Mouse (Mus musculus) NIH3T3 (cell line): ENCODE measurements at regions not wholly inside any gene's neighbourhood (a gene's known extent, or its start where the extent isn't known, plus 50 kb on each side); places are given as distances from the start of the nearest gene placed in this dataset.

Source experiments
- DNase-seq: peaks from one replicate; pipeline ENCODE4 v3.0.0-alpha.2; 2012; ENCODE audit warnings: low read depth

GRCm38 (mm10) chr8:115626396-115627136 lies 81.0 kb downstream of the Maf start:
- peak; percentile 1 for DNase-seq

- no peak for DNase-seq
Observed at GRCm38 (mm10) chr8:115625072-115625471, 82.5 kb downstream of the Maf start.

GRCm38 (mm10) chr8:115618049-115618760 lies 89.4 kb downstream of the Maf start:
- DNase-seq, result no peak

GRCm38 (mm10) chr8:115616871-115617605 lies 90.6 kb downstream of the Maf start:
- no peak for DNase-seq

GRCm38 (mm10) chr8:115613946-115614584 lies 93.5 kb downstream of the Maf start:
- no peak for DNase-seq

- no peak for DNase-seq
Observed at GRCm38 (mm10) chr8:115612119-115612518, 95.5 kb downstream of the Maf start.

- DNase-seq, result no peak
Observed at GRCm38 (mm10) chr8:115599771-115600170, 107.8 kb downstream of the Maf start.

GRCm38 (mm10) chr8:115597226-115597953 lies 110.2 kb downstream of the Maf start:
- DNase-seq, result no peak

GRCm38 (mm10) chr8:115589721-115590120 lies 117.9 kb downstream of the Maf start:
- no peak for DNase-seq

- no peak for DNase-seq
Observed at GRCm38 (mm10) chr8:115589076-115589475, 118.5 kb downstream of the Maf start.

- DNase-seq, result no peak
Observed at GRCm38 (mm10) chr8:115584311-115584907, 123.2 kb downstream of the Maf start.

GRCm38 (mm10) chr8:115583221-115583620 lies 124.4 kb downstream of the Maf start:
- DNase-seq, result no peak

- DNase-seq, result no peak
Observed at GRCm38 (mm10) chr8:115581940-115582517, 125.6 kb downstream of the Maf start.

GRCm38 (mm10) chr8:115568394-115568793 lies 139.2 kb downstream of the Maf start:
- no peak for DNase-seq

GRCm38 (mm10) chr8:115565768-115566167 lies 141.8 kb downstream of the Maf start:
- no peak for DNase-seq

GRCm38 (mm10) chr8:115562362-115562761 lies 145.2 kb downstream of the Maf start:
- DNase-seq, result no peak

- no peak for DNase-seq
Observed at GRCm38 (mm10) chr8:115560985-115561916, 146.3 kb downstream of the Maf start.

GRCm38 (mm10) chr8:115555452-115555851 lies 152.1 kb downstream of the Maf start:
- DNase-seq, result no peak

- DNase-seq, result no peak
Observed at GRCm38 (mm10) chr8:115554185-115554584, 153.4 kb downstream of the Maf start.

- no peak for DNase-seq
Observed at GRCm38 (mm10) chr8:115551262-115551661, 156.3 kb downstream of the Maf start.
